Mouse (Mus musculus): ENCODE measurements around the gene Wdr45. TPM values are rescaled to one million over a fixed set of nuclear protein-coding genes. Genes with fewer than 3 reads are reported as not detected.
"Not testable (repeated sequence)": the region's sequence is repeated elsewhere in the genome, so short reads cannot be mapped to it uniquely, and the experiment has no call there.

The Wdr45 gene
- 38.4 and 41.7 TPM in 2 replicates for polyA plus RNA-seq (2012; rRNA removed)

DNA sequence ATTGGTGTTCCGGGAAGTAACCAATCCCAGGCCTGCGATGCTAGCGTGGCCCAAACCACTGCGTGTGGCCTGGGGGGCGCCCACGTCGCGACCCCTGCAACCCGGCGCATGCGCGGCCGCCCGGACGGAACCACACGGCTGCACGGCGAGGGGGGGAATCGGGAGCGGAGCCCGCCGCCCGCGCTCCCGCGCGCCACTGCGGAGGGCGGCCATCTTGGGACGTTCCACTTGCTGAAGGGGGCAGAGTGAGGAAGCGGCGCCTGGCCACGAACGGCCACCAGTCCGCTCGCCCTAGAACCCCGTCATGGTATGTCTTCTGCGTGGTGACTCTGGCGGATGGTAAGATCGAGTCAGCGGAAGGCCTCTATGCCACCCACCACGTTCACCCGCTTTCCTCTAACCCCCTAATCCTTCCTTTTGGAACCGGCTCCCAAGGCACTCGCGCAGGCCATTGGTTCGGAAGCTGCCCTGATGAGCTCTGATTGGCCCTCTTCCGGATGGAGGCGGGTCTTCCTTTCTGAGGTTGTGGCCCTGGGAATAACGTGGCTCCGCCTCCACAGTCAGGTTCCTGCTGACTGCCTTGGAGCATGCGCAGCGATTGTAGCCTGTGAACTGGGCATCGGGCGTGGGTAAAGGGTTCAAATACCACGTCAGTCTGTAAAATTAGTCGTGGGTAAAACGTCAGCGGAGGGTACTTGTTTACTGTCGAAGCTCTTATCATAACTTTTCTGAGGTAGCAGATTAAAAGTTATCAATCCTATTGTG lies at the start of gene Wdr45:
Gene Wdr45, plus strand, starts transcription at position 199 of the 765 bp plus-strand sequence.
- peak within 1 kb of the TSS; percentile 74; the same call in 1 of the 2 replicates for H3K27ac ChIP-seq (ENCODE audit: insufficient read depth, low read length)
- H3K4me3 ChIP-seq (ENCODE audit: extremely low read depth, insufficient read depth, insufficient read length), result peak within 1 kb of the TSS; percentile 40; the same call in 1 of the 2 replicates
- DNase-seq (ENCODE audit: low read depth in 1 of 2, low spot score in 2 of 2), result peak; percentile 89 to 92
- not testable (repeated sequence) for H3K4me1 ChIP-seq (ENCODE audit: control insufficient read depth, insufficient read depth, insufficient read length); H3K36me3 ChIP-seq (ENCODE audit: control insufficient read depth, insufficient read depth, low read length); H3K27me3 ChIP-seq (ENCODE audit: control insufficient read depth, insufficient read depth, low read length)
- 30% methylated on average over 47 of the region's 60 CpGs for WGBS

DNA sequence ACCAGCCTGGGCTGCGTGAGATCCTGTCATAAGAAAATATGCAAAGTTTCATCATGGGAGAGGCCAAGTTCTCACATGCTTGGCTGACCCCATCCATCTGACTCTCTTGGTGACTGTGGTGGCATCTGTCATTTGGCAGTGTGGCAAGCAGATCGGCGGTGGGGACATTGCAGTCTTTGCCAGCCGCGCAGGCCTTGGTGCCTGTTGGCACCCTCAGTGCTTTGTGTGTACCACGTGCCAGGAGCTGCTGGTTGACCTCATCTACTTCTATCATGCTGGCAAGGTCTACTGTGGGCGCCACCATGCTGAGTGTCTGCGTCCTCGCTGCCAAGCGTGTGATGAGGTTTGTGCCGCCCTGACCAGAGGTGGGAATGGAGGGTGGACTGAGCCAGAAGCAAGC lies 49.3 kb upstream of the Wdr45 start:
- H3K4me3 ChIP-seq (ENCODE audit: extremely low read depth, insufficient read depth, insufficient read length), result no peak overlapping the region
- TF ChIP-seq CTCF (IDR thresholded peaks at IDR 0.05; ENCODE audit: extremely low read depth, insufficient read depth, insufficient read length, insufficient replicate concordance) (no peak), POLR2A (IDR thresholded peaks at IDR 0.05; ENCODE audit: low read depth, low read length) (no peak)

DNA sequence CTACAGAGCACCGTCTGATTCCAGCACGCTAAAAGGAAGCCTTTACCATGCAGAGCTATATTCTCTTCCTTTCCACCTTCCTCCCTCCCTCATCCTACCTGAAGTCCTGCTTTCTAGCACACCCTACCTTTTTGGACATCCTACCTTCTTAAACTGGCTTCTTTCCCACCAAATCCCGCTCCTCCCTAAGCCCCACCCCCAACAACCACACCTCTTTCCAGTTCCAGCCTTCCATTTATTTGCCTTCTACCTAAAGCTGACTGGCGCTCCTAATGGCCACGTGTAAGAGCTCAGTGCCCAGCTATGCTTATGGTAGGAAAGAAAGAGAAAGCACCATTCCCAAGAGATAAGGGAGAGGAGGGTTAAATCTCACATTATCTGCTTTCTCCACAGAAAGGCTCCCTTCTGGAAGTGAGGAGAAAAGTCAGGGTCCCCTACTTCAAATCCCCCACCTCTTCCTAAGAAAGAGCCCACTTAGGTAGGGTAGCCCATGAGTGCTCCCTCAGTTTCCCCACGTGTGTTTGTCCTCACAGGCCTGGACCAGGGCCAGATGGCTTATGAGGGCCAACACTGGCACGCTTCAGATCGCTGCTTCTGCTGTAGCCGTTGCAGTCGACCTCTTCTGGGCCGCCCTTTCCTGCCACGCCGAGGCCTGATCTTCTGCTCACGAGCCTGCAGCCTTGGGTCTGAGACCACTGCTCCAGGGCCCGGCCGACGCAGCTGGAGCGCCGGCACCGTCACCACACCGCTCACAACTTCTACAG lies 48.2 kb upstream of the Wdr45 start:
- Histone ChIP-seq H3K27me3 (ENCODE audit: control insufficient read depth, insufficient read depth, low read length) (no peaks in the 10 kb centered on the region), H3K4me1 (ENCODE audit: control insufficient read depth, insufficient read depth, insufficient read length) (no peaks in the 10 kb centered on the region), H3K27ac (ENCODE audit: insufficient read depth, low read length) (no peak overlapping the region), H3K4me3 (ENCODE audit: extremely low read depth, insufficient read depth, insufficient read length) (no peak overlapping the region), H3K36me3 (ENCODE audit: control insufficient read depth, insufficient read depth, low read length) (peaks cover 12% of the 10 kb centered on the region)
- no peak for DNase-seq (ENCODE audit: low read depth in 1 of 2, low spot score in 2 of 2)
- TF ChIP-seq POLR2A (IDR thresholded peaks at IDR 0.05; ENCODE audit: low read depth, low read length), result no peak
- TF ChIP-seq CTCF (IDR thresholded peaks at IDR 0.05; ENCODE audit: extremely low read depth, insufficient read depth, insufficient read length, insufficient replicate concordance), result no peak
- 84% methylated on average over 21 of the region's 21 CpGs for WGBS

More for the DNA sequence above, 49.3 kb upstream of the Wdr45 start:
- peaks cover 12% of the 10 kb centered on the region for H3K36me3 ChIP-seq (ENCODE audit: control insufficient read depth, insufficient read depth, low read length)
- no peaks in the 10 kb centered on the region for H3K27me3 ChIP-seq (ENCODE audit: control insufficient read depth, insufficient read depth, low read length)
- H3K27ac ChIP-seq (ENCODE audit: insufficient read depth, low read length), result no peak overlapping the region
- WGBS, result 87% methylated on average over 11 of the region's 11 CpGs
- H3K4me1 ChIP-seq (ENCODE audit: control insufficient read depth, insufficient read depth, insufficient read length), result no peaks in the 10 kb centered on the region
- no peak for DNase-seq (ENCODE audit: low read depth in 1 of 2, low spot score in 2 of 2)

DNA sequence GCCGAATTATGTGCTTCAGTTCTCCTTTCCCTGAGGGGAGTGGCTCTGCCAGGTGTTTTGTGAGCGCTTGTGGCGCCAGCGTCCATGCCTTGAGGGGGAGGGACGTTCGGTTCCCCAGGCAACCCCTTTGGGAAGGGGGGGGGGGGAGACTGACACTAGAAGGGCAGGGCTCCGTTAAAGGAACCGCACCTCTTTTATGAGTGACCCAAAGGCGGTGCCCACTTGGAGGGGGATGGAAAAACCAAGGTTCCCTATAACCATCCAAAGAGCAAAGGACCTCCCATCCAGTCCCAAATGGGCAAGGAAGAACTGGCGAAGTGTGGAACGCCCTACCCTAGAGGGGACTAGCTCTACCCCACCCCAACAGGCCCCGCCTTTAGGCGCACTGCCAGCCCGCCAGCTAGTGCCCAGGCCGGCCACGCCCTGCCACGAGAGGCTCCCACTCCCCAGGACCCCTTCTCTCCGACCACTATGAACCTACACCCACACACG lies 43.7 kb upstream of the Wdr45 start:
- H3K36me3 ChIP-seq (ENCODE audit: control insufficient read depth, insufficient read depth, low read length), result peaks cover 11% of the 10 kb centered on the region
- DNase-seq (ENCODE audit: low read depth in 1 of 2, low spot score in 2 of 2), result peak; percentile 47 to 53
- peak overlapping the region; percentile 91 for H3K4me3 ChIP-seq (ENCODE audit: extremely low read depth, insufficient read depth, insufficient read length)
- TF ChIP-seq CTCF (IDR thresholded peaks at IDR 0.05; ENCODE audit: extremely low read depth, insufficient read depth, insufficient read length, insufficient replicate concordance), result no peak
- no peak for TF ChIP-seq POLR2A (IDR thresholded peaks at IDR 0.05; ENCODE audit: low read depth, low read length)
- H3K27me3 ChIP-seq (ENCODE audit: control insufficient read depth, insufficient read depth, low read length), result no peaks in the 10 kb centered on the region
- H3K4me1 ChIP-seq (ENCODE audit: control insufficient read depth, insufficient read depth, insufficient read length), result peaks cover 7% of the 10 kb centered on the region; the same call in 1 of the 2 replicates
- H3K27ac ChIP-seq (ENCODE audit: insufficient read depth, low read length), result peak overlapping the region; percentile 88
- WGBS, result 25% methylated on average over 19 of the region's 19 CpGs

DNA sequence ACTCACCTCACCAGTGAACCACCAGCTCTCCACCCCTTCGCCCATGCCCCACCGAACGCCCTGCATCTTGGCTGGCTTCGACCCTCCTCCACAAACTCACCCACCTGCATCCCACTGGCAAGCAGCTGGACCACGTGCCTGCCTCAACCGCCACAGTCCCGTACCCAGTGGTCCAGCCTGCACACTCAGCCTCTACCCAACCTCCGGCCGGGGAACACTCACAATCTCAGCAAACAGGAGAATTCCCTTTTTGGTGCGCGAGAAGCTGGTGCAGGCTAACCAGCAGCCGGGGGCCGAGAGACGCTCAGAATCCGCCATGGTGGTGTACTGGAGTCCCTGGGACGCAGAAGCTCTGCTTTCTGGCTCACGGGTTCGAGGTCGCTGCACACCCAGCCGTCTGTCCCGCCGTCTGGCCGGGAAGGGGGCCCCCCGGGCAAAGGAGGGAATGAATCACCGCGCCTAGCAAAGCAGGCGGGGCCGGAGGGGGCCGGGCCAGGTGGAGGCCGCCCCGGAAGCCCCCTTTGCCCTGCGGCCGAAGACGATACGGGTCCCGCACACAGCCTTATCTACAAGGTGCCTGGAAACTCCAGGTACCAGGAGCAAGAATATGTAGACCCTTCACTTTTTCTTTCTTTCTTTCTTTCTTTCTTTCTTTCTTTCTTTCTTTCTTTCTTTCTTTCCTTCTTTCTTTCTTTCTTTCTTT lies 43.1 kb upstream of the Wdr45 start, which contains the start of gene Plp2:
Gene Plp2, minus strand, starts transcription at position 470 of the 703 bp plus-strand sequence.
- H3K27ac ChIP-seq (ENCODE audit: insufficient read depth, low read length), result peak within 1 kb of the TSS; percentile 88
- DNase-seq (ENCODE audit: low read depth in 1 of 2, low spot score in 2 of 2), result peak in 1 of 2 experiments; percentile 56

DNA sequence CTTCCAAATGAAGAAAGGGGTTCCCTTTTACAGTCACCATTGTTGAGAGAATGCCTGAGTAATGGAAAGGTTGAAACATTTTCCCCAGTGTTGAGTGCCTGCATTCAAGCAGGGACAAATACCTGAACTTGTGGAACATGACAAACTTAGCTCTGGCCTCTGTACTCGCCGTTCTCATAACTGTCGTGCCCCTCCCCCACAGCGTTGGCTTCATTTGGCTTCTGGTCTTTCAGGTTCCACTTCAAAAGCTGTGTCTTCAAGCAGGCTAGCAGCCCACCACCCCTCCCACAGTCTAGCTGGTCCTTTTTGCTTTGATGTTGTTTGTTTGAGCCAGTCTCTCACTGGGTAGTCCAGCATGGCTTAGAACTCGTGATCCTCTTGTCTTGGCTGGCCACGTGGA lies 41.4 kb upstream of the Wdr45 start:
- no peaks in the 10 kb centered on the region for H3K27me3 ChIP-seq (ENCODE audit: control insufficient read depth, insufficient read depth, low read length)
- H3K27ac ChIP-seq (ENCODE audit: insufficient read depth, low read length), result peak overlapping the region; percentile 47; the same call in 1 of the 2 replicates
- no peak for TF ChIP-seq POLR2A (IDR thresholded peaks at IDR 0.05; ENCODE audit: low read depth, low read length)
- TF ChIP-seq CTCF (IDR thresholded peaks at IDR 0.05; ENCODE audit: extremely low read depth, insufficient read depth, insufficient read length, insufficient replicate concordance), result no peak
- WGBS, result 46% methylated on average over 6 of the region's 6 CpGs
- no peak for DNase-seq (ENCODE audit: low read depth in 1 of 2, low spot score in 2 of 2)
- H3K4me1 ChIP-seq (ENCODE audit: control insufficient read depth, insufficient read depth, insufficient read length), result peaks cover 7% of the 10 kb centered on the region; the same call in 1 of the 2 replicates
- H3K4me3 ChIP-seq (ENCODE audit: extremely low read depth, insufficient read depth, insufficient read length), result no peak overlapping the region
- H3K36me3 ChIP-seq (ENCODE audit: control insufficient read depth, insufficient read depth, low read length), result no peaks in the 10 kb centered on the region; the same call in 1 of the 2 replicates

More for the DNA sequence above, 43.1 kb upstream of the Wdr45 start, which contains the start of gene Plp2:
- TF ChIP-seq POLR2A (IDR thresholded peaks at IDR 0.05; ENCODE audit: low read depth, low read length), result no peak
- no peak for TF ChIP-seq CTCF (IDR thresholded peaks at IDR 0.05; ENCODE audit: extremely low read depth, insufficient read depth, insufficient read length, insufficient replicate concordance)
- 34% methylated on average over 36 of the region's 36 CpGs for WGBS
- Histone ChIP-seq H3K4me3 (ENCODE audit: extremely low read depth, insufficient read depth, insufficient read length) (peak within 1 kb of the TSS; percentile 91), H3K36me3 (ENCODE audit: control insufficient read depth, insufficient read depth, low read length) (peaks cover 11% of the 10 kb centered on the region), H3K27me3 (ENCODE audit: control insufficient read depth, insufficient read depth, low read length) (no peaks in the 10 kb centered on the region), H3K4me1 (ENCODE audit: control insufficient read depth, insufficient read depth, insufficient read length) (peaks cover 7% of the 10 kb centered on the region; the same call in 1 of the 2 replicates)
